Mouse (Mus musculus) kidney, adult 2 months (tissue): ENCODE data around the gene Fis1.
A peak's percentile ranks its signal among the peaks of the same experiment; 100 is the strongest.

Experiments
- CTCF ChIP-seq: fragments of 200-500 bp; conservative IDR thresholded peaks from 2 replicates; pipeline ENCODE4 v1.5.1; 2011; ENCODE audit warnings: low read depth, mild to moderate bottlenecking, control low read depth, low read length, moderate library complexity, mixed read lengths; ENCODE audit not compliant: insufficient read depth, insufficient read length
- POLR2A ChIP-seq: fragments of 200-500 bp; IDR thresholded peaks from one replicate; pipeline ENCODE4 v1.6.1; 2011; ENCODE audit warnings: low read depth, low read length, control low read depth

DNA sequence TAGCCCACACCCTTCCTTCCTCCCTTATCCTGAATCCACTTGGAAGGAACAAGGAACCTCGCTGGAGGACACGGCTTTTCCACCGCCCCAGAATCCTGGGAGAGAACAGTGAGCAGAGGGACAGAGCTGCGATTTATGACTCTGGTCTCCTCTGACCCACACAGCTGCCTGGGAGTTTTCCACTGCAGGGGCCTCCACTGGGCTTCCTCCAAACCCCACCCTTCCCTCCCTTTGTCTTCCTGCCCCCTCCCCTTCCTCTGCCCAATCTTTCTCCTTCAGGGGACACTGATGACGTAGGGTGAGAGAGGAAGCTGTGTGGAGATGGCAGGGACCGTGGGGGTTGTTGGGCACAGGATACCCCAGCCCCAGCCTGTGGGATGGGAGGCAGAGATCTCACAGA, 13.3 kb downstream of the Fis1 start, which contains the start of gene Cldn15:
- peak; percentile 13 for TF ChIP-seq POLR2A
- no peak for TF ChIP-seq CTCF
